Mouse (Mus musculus): ENCODE data around the gene Catsperb. TPM values are rescaled to one million over a fixed set of nuclear protein-coding genes. Genes with fewer than 3 reads are reported as not detected.
"Not testable (repeated sequence)": the region's sequence is repeated elsewhere in the genome, so short reads cannot be mapped to it uniquely, and the experiment has no call there.

The Catsperb gene
- not detected in 2 replicates for polyA plus RNA-seq (2015; fragmentation: Nextera tagmentation; extraction: Ambion mirVana)

GRCm38 (mm10) chr12:101404353-101404752, at the start of gene Catsperb:
Catsperb (plus strand) TSS chr12:101404653.
- ATAC-seq (replicated peaks; ENCODE audit: low FRiP score); H3K9me3 ChIP-seq (replicated peaks); H3K4me2 ChIP-seq; H3K36me3 ChIP-seq; H3K27me3 ChIP-seq; H3K27ac ChIP-seq; H3K4me1 ChIP-seq; H3K4me3 ChIP-seq (replicated peaks); H3K9ac ChIP-seq: not testable (repeated sequence)
- 98% methylated on average over 1 of the region's 1 CpGs for WGBS

DNA sequence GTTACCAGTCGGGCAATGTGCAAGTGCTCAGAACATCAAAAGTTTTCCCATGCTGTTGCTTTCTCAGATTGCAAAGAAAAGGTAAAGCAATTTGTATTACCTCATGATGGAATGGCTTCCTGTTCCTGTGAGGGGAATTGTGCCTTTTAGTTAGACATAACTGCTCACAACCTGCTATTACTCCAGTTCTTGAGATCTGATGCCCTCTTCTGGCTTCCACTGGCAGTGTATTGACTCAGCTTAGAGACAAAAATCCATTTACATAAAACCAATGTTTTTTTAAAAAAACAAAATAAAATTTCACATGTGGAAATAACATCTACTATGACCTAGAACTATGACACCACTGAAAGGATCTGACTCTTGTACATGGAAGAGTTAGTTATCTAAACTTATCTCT, 43.0 kb upstream of the Catsperb start:
- not testable (repeated sequence) for ATAC-seq (replicated peaks; ENCODE audit: low FRiP score); H3K36me3 ChIP-seq; H3K9ac ChIP-seq; H3K4me2 ChIP-seq; H3K4me1 ChIP-seq; H3K27me3 ChIP-seq; H3K27ac ChIP-seq; H3K9me3 ChIP-seq (replicated peaks); H3K4me3 ChIP-seq (replicated peaks)
- 77% methylated on average over 1 of the region's 1 CpGs for WGBS

DNA sequence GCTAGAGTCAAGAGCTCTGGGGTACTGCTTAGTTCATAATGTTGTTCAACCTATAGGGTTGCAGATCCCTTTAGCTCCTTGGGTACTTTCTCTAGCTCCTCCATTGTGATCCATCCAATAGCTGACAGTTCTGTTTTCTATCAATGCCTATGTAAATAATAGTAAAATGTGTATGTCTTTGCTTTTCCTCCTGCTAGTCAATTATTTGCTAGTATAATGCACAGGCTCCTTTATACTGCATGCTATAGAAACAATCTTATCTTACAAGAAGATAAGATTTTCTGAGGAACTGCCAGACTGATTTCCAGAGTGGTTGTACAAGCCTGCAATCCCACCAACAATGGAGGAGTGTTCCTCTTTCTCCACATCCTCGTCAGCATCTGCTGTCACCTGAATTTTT, 23.0 kb upstream of the Catsperb start:
- not testable (repeated sequence) for H3K27me3 ChIP-seq; H3K9me3 ChIP-seq (replicated peaks); H3K4me2 ChIP-seq; H3K4me3 ChIP-seq (replicated peaks); H3K36me3 ChIP-seq; H3K9ac ChIP-seq; H3K4me1 ChIP-seq; ATAC-seq (replicated peaks; ENCODE audit: low FRiP score); H3K27ac ChIP-seq
- 90% methylated on average over 1 of the region's 1 CpGs for WGBS

GRCm38 (mm10) chr12:101426131-101426530, 21.7 kb downstream of the Catsperb start:
- Histone ChIP-seq H3K4me1 (no peaks in the 10 kb centered on the region), H3K4me2 (no peak overlapping the region)
- 75% methylated on average over 1 of the region's 1 CpGs for WGBS

DNA sequence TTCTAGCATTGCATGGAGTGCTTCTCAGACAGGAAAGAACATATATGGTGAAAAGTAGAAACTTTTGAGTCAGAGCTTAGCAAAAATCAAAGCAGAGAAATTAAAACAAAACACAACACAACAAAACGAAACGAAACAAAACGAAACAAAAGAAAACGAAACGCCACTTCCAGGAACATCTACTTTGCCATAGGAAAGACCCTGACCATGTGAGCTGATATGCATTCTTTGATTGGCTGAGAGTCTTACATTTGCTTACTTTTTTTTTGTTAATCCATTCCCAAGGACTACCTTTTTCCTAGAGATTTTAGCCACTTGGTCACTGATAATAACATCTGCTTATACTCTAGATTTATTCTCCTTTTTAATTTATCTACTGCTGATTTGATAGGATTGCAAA, 57.6 kb downstream of the Catsperb start:
- ATAC-seq (replicated peaks; ENCODE audit: low FRiP score), result no peak
- Histone ChIP-seq H3K4me3 (replicated peaks) (no peak overlapping the region), H3K4me2 (no peak overlapping the region), H3K27me3 (no peaks in the 10 kb centered on the region), H3K9me3 (replicated peaks) (no peaks in the 10 kb centered on the region), H3K36me3 (no peaks in the 10 kb centered on the region), H3K4me1 (no peaks in the 10 kb centered on the region), H3K27ac (no peak overlapping the region), H3K9ac (no peak overlapping the region)
- 92% methylated on average over 5 of the region's 5 CpGs for WGBS

More at GRCm38 (mm10) chr12:101426131-101426530, 21.7 kb downstream of the Catsperb start:
- Histone ChIP-seq H3K27ac (no peak overlapping the region), H3K9ac (no peak overlapping the region), H3K4me3 (replicated peaks) (no peak overlapping the region), H3K36me3 (no peaks in the 10 kb centered on the region), H3K27me3 (no peaks in the 10 kb centered on the region), H3K9me3 (replicated peaks) (no peaks in the 10 kb centered on the region)
- no peak for ATAC-seq (replicated peaks; ENCODE audit: low FRiP score)

- Histone ChIP-seq H3K9me3 (replicated peaks) (no peaks in the 10 kb centered on the region), H3K27ac (no peak overlapping the region), H3K9ac (no peak overlapping the region), H3K4me3 (replicated peaks) (no peak overlapping the region), H3K27me3 (no peaks in the 10 kb centered on the region), H3K36me3 (no peaks in the 10 kb centered on the region), H3K4me1 (no peaks in the 10 kb centered on the region), H3K4me2 (no peak overlapping the region)
- no peak for ATAC-seq (replicated peaks; ENCODE audit: low FRiP score)
Measured at GRCm38 (mm10) chr12:101483571-101483970, 79.1 kb downstream of the Catsperb start.

DNA sequence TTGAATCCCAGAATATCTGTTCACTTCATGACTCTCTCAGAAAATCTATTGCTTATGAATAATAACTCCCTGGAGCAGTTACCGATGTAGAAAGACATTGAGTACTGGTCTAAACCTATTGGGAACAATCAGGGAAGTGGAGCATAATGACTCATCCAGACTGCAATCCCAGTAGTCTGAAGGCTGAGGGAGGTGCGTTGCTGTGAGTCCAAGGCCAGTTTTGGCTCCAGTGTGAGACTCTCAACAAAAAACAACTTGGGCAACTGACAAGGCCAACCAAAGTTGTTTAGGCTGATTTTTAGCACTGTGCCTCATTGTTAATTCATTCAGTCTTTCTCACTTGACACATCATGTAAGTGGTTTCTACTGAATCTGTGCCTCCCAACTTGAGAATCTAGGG, 106.9 kb downstream of the Catsperb start:
- WGBS, result 84% methylated on average over 2 of the region's 2 CpGs
- H3K36me3 ChIP-seq; H3K9me3 ChIP-seq (replicated peaks); H3K9ac ChIP-seq; H3K4me3 ChIP-seq (replicated peaks); H3K27me3 ChIP-seq; H3K4me2 ChIP-seq; H3K27ac ChIP-seq; ATAC-seq (replicated peaks; ENCODE audit: low FRiP score); H3K4me1 ChIP-seq: not testable (repeated sequence)

GRCm38 (mm10) chr12:101606622-101607021, 202.2 kb downstream of the Catsperb start:
- H3K4me2 ChIP-seq; H3K27me3 ChIP-seq; H3K9me3 ChIP-seq (replicated peaks); H3K4me1 ChIP-seq; H3K36me3 ChIP-seq; H3K27ac ChIP-seq; H3K4me3 ChIP-seq (replicated peaks); H3K9ac ChIP-seq; ATAC-seq (replicated peaks; ENCODE audit: low FRiP score): not testable (repeated sequence)

- H3K9me3 ChIP-seq (replicated peaks), result no peaks in the 10 kb centered on the region
- no peaks in the 10 kb centered on the region for H3K27me3 ChIP-seq
- no peak overlapping the region for H3K27ac ChIP-seq
- no peaks in the 10 kb centered on the region for H3K36me3 ChIP-seq
- no peak overlapping the region for H3K4me2 ChIP-seq
- H3K9ac ChIP-seq, result no peak overlapping the region
- no peak for ATAC-seq (replicated peaks; ENCODE audit: low FRiP score)
- no peaks in the 10 kb centered on the region for H3K4me1 ChIP-seq
- WGBS, result 85% methylated on average over 1 of the region's 1 CpGs
- no peak overlapping the region for H3K4me3 ChIP-seq (replicated peaks)
Measured at GRCm38 (mm10) chr12:101633137-101633536, 228.7 kb downstream of the Catsperb start.

DNA sequence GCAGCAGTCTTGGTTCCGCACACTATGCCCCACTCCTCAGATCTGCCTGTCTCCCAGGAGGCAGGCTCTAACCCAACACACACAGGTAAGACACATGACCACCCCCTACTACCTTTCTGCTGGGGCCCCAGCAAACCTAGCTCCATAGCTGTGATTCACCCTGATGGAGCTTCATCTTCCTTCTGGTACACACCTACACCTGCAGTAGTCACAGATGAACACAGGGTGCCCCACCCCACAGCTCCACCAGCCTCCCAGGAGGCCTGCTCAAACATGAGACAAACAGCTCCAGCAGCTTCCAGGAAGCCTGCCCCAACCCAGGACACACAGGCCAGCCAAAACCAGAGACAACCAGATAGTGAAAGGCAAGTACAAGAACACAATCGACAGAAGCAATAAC, 263.0 kb downstream of the Catsperb start:
- no peak overlapping the region for H3K4me2 ChIP-seq
- H3K27ac ChIP-seq, result no peak overlapping the region
- no peaks in the 10 kb centered on the region for H3K4me1 ChIP-seq
- H3K4me3 ChIP-seq (replicated peaks), result no peak overlapping the region
- no peak overlapping the region for H3K9ac ChIP-seq
- no peaks in the 10 kb centered on the region for H3K9me3 ChIP-seq (replicated peaks)
- ATAC-seq (replicated peaks; ENCODE audit: low FRiP score), result no peak
- 94% methylated on average over 2 of the region's 2 CpGs for WGBS
- H3K27me3 ChIP-seq, result no peaks in the 10 kb centered on the region
- no peaks in the 10 kb centered on the region for H3K36me3 ChIP-seq

Small RNA genes within 50 kb of the gene (microRNA-seq; reads per million reads assigned to microRNA genes)
- gene Gm24542, result not detected
